Mouse (Mus musculus): Measurements from ENCODE around the gene Rrbp1.

Gene Rrbp1

DNA sequence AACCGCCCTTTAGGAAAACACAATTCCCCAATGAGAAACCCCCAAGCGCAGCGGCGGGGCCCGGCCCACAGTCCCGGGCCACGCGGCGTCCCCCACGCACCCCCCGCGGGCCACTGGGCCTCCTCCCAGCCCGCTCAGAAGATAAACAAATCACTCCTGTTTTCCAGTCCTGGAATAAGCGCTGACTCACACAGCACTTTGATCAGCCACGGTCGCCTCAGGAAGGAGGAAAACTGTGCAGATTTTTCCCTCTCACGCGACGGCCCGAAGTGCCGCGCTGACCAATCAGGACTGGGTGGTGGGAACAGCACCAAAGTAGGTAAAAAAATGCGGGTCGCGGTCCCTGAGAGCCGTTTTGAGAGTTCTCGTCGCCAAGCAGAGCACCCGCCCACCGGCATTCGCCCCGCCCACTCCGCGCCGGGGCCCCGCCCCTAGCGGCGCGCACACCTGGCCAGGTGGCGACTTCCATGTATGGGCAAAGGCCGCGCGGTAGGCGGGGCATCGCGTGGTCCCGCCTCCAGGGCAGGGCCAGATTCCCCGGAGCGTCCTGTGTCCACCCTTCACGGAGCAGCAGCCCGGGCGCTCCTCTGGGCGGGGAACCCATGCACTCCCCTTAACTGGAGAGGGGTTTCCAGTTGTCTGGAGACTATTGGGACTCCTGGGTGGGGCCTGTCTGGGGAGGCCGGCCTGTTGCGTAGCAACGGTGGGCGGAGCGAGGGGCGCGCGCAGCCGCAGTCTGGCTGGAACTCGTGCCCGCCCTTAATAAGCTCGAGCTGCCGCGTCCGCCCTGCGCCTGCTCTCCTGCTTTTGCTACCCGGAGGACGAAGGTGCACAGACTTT, 96.1 kb downstream of the Rrbp1 start, which contains the start of gene Dstn:
Gene Dstn (plus strand): TSS at position 561 of the 840 bp plus-strand sequence.
- DNase-seq: peak; percentile 96 to 98

GRCm38 (mm10) chr2:143914221-143914620, 96.8 kb downstream of the Rrbp1 start:
- no peak for DNase-seq

- DNase-seq: no peak
These were observed 98.9 kb downstream of the Rrbp1 start for GRCm38 (mm10) chr2:143912199-143912598.

- no peak for DNase-seq
These were observed 101.8 kb downstream of the Rrbp1 start for GRCm38 (mm10) chr2:143909230-143909629.

- peak in 1 of 2 experiments; percentile 17 for DNase-seq
These were observed 106.2 kb downstream of the Rrbp1 start for GRCm38 (mm10) chr2:143904896-143905295.

GRCm38 (mm10) chr2:143903376-143904045, 107.6 kb downstream of the Rrbp1 start:
- DNase-seq: no peak

GRCm38 (mm10) chr2:143900821-143901351, 110.2 kb downstream of the Rrbp1 start:
- peak; percentile 50 to 71 for DNase-seq

GRCm38 (mm10) chr2:143899470-143900220, 111.4 kb downstream of the Rrbp1 start:
- no peak for DNase-seq
